Mouse (Mus musculus) mouse embryonic stem cell (cell line): ENCODE results near the gene Ccdc113.

ENCODE experiments used
- in situ Hi-C, 2 experiments: fragments of 300-500 bp; cut with MboI; formaldehyde crosslinking; loops; 1 replicate in 1 of 2; 3 replicates in 1 of 2; pipeline ENCODE4 v1.14.3; 2019 to 2020; ENCODE audit warnings: low sequenced_read_pairs in 2 of 2, low pct_unique_long_range_greater_than_20kb in 1 of 2, mixed read lengths in 1 of 2; ENCODE audit not compliant: unreplicated experiment in 1 of 2

The Ccdc113 gene

DNA sequence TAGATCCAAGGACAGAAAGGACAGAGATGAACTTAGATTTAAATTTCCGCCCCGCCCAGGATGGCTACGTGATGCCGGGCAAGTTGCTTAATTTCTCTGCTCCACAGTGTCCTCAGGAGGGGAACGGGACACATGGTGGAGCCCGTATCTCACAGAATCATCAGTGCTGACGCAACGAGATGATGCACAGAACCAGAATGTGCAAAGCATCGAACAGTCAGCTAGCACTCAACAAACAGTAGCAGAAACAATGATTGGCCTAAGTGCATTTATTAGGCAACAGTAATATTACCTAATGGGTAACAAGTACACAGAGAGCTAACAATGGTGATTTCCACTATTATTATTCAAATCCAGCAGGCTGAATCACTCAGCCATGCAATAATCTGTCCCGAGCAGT, 5.7 kb upstream of the Ccdc113 start:
- in situ Hi-C loops: no loop called here

DNA sequence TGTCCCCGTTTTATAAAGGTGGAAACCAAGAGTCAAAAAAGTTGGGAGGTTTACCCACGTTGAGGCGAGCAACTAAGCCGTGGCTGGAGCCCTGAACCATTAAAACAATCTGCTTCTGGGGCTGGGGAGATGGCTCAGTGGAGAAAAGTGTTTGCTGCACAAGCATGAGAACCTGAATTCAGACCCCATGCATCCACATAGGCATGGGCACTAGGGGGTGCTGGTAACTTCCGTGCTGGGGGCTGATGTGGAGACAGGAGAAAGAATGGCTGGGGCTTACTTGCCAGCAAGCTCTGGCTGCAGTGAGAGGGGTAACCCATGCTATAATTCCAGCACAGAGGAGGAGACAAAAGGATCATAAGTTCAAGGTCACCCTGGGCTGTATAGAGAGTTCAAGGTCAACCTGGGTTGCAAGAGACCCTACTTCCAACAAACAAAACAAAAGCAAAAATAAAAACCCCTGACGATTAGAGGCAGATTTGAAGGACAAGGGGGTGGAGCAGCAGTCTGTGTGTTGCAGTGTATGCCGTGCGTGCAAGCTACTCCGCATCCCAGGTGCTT, 5.1 kb upstream of the Ccdc113 start:
- in situ Hi-C loops: no loop called here

DNA sequence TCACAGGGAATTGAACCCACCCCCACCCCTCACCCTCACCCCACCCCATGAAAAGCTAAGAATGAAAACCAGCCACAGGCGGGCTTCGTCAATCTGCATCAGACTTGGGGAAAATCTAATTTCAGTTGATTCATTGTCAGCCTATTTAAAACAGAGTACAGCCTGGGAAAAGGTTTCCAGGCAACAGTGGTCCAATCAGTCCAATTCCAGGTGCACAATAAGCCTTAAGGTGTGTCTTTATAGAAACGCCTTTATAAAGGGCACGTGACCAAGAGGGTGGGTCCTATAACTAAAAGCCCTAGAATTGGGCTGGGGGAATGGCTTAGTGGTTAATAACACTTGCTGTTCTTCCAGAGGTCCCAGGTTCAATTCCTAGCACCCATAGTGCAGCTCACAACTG, 1.7 kb upstream of the Ccdc113 start:
- in situ Hi-C loops: no loop called here

DNA sequence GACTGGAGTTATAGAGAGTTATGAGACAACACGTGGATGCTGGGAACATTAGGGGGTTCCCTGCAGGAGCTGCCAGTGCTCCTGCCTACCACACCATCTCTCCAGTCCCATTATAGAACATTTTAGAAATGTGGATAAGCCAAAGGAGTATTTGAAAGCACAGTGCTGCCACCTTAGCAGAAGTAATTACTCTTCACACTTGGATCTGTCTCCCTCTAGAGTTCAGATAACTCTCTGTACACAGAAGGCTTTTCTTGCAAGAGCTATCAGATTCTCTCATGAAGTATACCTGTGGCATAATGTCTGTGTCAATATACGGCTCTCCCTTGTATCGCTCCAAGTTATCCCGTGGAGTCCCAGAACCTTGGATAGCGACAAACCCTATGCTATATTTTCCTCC, 5.6 kb downstream of the Ccdc113 start:
- in situ Hi-C loops: no loop called here

DNA sequence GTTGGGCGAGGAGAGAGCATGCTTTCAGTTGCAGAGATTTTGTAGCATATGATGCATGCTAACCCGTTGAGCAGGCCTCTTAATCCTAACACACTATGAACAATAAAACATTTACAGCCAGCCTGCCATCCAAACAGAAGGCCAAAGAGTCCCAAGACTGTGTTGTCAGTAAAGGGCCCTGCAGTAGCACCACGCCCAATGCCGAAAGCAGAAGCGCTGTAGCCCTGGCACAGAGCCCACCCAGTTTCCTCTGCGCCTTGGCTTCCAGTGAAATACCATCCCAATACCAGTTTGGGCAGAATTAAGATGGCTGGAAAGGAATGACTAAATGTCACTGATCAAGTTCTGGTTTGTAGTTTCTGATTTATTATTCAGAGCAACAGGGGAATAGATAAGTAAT, 8.3 kb downstream of the Ccdc113 start:
- in situ Hi-C loops: no loop called here

DNA sequence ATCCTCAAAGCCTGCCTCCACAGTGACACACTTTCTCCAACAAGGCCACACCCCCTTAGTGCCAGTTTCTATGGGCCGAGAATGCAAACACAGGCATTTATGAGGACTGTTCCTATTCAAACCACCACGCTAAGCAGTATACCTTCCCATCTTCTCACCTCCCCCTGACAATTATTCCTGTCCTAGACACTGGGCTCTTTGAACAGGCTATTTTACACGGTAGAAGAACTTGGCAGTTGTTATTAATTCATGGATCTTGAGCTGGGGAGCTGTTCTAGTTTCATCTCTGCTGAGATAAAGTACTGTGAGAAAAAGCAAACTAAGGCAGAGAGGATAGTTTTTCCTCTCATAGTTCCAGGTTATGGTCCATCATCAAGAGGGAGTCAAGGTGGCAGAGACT, 9.2 kb downstream of the Ccdc113 start:
- in situ Hi-C loops: no loop called here

DNA sequence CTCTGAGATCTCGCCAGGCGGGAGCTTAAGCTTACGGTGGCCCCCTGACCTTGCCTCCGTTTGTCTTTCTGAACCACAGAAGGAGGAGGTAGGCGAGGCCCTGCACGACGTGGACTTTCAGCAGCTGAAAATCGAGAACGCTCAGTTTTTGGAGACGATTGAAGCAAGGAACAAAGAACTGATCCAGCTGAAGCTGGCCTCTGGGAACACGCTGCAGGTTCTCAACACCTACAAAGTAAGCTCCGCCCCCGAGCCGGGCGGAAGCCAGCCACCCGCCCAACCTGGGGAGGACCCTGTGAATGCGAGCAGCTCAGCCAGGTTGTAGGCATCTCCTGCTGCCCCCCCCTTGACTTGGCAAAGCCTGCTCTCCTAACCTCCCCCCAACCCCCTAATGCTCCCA, 11.9 kb downstream of the Ccdc113 start:
- in situ Hi-C loops: no loop called here

DNA sequence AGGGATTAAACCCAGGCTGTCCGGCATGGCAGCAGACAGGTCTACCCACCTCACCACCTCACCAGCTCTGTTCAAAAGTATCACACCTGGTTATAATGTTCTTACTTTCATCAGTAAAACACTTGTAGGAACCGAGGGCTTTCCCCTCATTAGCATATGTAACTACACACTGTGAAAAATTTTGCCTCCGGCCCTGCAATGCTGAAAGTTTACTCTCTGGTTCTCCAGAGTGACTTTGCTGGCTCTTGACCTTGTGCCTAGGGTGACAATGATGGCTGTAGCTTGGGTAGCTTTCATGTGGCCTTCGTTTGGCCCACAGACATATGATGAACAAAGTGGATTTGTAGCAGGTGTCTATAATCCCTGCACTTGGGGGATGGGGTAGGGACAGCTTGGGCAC, 13.1 kb downstream of the Ccdc113 start:
- in situ Hi-C loops: no loop called here

DNA sequence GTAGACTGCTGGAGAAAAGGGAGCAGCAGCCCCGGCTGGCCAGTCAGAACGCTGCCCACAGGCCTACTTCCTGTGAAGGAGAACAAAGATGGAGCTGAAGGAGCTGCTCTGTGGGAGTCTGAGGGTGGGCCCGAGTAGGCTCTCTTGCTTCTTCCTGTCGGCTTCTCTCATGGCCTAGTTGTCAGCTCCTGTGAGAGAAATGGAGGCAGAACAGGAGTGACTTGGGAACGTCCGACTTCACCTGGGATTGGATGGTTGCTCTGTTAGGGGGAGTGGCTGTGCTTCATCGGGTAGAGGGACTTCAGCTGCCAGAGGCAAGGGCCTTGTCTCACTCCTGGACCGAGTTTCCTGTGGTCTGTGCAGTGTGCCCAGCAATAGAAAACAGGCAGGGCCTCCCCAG, 14.0 kb downstream of the Ccdc113 start:
- in situ Hi-C loops: no loop called here

DNA sequence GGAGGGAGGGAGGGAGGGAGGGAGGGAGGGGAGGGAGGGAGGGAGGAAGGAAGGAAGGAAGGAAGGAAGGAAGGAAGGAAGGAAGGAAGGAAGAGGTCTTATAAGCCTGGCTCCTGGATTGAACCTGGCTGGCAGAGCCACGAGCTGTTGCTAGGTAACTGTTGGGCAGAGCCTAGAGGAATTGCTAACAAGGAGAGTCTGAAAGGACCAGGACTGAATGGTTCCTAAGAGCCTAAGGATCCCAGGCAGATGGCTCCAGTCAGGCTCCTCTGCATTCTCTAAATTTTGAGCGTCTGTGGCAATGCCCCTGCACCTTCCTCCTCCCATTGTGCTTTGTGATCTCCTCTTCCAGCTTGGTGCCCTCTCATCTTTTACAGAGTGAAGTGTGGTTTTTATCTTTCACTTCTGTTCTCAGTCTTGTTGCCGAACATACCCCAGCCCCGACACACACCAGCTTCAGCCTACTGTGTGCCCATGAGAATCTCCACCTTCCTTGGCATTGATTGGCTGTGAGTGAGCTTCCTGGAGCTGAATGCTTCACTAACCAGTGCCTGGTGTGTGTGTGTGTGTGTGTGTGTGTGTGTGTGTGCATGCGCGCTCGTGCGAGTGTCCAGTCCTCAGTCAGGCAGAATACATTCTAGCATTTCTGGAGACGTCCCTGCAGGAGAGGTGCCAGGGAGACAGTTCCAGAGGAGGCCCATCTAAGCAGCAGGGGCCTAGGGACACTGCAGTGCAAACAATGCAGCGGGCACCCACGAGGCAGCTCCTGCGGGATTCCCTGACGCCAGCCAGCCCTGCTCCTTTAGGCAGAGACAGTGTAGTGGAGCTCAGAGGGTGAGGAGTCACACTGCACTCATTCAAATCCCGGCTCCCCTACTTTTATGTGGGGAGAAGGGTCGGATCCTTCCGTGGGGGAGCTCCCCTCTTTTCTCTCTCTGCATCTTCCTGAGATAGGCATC, 16.3 kb downstream of the Ccdc113 start:
- in situ Hi-C loops: no loop called here

DNA sequence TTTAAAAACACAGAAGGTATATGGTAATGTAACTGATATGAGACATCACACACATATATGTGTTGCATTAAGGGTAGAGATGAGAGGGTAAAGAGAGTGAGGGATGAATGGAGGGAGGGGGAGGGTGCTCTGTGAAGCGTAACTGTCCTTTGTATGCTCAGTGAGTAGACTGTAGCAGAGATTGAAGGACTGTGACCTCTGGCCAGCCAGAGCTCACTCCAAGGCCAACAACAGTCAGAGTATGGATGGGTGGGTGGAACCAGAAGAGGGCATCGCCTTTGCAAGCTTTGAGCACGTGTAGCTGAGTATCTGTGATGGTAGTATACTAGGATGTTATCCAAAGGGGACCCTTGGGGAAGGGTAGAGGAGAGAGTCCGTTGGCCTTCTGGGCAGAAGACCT, 17.7 kb downstream of the Ccdc113 start:
- in situ Hi-C loops: no loop called here

DNA sequence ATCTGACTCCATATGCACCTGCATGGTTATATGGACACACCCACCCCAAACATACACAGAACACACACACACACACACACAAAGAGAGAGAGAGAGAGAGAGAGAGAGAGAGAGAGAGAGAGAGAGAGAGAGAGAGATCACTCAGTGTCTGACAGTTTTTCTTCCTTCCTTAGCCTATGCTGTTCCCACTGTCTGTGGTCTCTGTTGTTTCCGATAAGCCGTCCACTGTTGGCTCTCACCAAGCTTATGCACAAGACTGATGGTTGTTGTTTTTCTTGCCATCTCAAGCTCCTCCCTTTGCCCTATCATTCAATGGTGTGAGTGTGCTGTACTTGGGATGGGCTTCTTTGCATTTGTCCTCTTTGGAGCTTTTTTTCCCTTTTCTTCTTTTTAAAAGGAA, 22.1 kb downstream of the Ccdc113 start:
- in situ Hi-C loops: no loop called here

DNA sequence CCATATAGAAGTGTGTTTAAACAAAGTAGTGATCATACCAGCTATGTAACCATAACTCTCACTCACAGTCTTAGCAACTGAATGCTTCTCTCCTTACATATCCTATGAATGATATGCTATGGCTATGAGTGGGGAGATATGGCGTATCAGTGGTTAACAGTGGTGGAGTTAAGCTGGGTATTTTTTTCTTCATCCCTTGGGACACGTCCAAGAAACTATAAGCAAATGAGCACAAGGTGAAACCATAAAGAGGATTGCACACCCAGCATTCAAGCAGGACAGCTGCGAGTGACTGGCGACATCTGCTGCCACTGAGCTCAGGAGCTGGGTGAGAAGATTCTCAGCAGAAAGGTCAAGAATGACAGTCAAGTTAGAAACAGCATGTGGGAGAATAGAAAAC, 32.3 kb downstream of the Ccdc113 start:
- in situ Hi-C loops: no loop called here

DNA sequence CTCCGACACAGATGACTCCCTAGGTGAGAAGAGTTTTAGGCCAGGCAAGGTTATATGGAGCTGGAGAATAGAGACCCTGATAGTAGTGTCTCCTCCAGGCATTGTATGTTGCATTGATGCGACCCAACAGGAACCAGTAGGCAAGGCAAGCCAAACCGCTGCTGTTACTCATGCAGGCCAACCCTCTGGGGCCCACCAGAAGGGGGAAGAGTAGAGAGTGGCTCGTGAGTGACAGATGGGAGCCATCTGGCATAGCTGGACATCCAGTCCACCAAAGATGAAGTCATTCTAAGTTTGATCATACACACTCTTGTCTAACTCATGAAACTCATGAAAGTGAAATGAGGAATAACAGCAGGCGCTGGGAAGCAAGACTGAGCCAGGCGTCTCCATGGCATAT, 32.9 kb downstream of the Ccdc113 start:
- in situ Hi-C loops: no loop called here

DNA sequence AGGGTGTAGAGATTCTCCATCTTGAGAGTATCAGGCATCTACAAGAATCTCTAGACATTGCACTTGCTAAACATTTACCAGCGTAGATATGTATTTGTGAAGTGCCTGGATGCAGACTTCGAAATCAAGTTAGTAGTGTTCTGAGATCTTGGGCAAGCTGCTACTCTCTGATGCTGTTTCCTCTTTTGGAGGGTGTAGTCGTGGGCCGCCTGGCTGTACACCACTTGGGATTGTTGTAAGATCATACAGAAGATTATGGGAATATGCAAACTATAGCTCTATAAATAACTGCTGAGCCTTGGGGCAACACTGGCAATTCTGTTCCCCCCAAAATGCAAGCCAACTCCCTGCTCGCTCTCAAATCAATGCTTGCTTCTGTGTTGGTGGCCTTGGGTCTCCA, 39.3 kb downstream of the Ccdc113 start:
- in situ Hi-C loops: no loop called here

DNA sequence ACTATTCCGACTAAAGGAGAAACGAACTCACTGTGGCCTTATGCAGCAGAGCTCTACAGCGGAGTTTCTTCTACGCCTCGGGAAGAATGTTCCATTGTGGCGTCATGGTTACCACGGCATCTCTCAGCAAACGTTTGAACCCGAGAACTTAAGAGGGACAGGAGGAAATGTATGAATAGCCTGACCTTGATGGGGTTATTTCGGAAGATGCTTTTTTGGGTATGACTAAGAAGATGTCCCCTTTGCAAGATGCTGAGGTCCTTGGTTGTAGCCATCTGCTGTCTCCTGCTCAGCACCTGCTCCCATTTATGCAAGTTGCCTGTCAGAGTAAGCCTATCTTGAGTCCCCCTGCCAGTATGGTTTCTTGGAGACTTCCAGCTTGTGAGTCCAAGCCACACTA, 42.4 kb downstream of the Ccdc113 start, which contains the start of gene Prss54:
Gene Prss54, minus strand, starts transcription at position 101 of the 400 bp plus-strand sequence.
- in situ Hi-C loops: no loop called here

DNA sequence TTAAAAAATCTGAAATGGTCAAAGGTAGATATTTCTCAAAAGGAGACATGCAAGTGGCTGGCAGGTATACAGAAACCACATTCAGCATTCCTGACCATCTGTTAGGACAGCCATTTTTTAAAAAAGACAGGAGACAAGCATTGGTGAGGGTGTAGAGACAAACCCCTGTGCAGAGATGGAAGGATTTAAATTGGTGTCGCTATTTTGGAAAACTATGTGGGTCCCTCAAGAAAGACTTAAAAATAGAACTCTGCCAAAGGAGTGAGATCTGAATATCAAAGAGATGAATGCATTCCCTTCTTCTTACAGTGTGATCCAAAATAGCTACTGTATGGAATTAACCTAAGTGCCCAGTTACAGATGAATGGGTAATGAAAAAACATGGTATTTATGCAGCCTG, 53.5 kb downstream of the Ccdc113 start:
- in situ Hi-C loops: no loop called here

DNA sequence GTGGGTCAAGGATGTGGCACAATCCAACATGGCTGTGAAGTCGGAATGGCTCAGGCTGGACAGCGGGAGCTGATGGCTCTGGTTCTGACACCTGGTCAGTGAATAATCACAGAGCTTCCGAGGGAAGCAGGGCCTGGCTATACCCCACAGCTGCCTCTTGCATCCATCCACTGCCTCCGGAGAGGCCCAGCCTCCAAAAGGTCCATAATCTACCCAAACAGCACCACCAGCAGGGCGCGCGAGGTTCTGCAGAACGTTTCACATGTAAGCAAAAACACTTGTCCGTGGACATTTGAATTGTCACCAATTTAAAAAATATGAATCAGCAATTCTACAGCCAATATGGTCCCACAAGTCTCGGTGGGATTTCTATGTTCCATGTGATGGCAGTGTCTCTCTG, 55.4 kb downstream of the Ccdc113 start:
- in situ Hi-C loops: no loop called here

DNA sequence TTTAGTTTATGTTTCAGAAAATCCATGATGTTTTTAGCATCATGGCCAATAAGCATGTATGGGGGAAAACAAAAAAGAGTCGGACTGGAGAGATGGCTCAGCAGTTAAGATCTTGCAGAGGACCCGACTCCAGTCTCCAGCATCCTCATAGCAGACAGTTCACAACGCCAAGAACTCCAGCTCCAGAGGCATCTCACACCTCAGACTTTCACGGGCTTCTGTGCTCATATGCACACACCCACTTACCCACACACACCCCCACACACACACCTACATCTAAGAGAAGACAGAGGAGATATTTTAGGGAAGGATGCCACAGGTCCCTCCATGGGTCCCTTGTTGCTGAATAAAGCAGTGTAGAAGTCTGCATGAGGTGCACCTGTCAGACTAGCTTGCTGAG, 56.7 kb downstream of the Ccdc113 start:
- in situ Hi-C loops: loop anchor here in 1 of 2 experiments (10.0 kb wide), 1 partner anchor 236 kb away; the partner anchor contains the start of gene Mmp15
